Mouse (Mus musculus): ENCODE measurements around the gene Kcnd3. TPM values are rescaled to one million over a fixed set of nuclear protein-coding genes. Genes with fewer than 3 reads are reported as not detected.
A peak's percentile ranks its signal among the peaks of the same experiment; 100 is the strongest.

Kcnd3 gene
- polyA plus RNA-seq, 2 experiments, result 1.0 to 2.0 TPM

DNA sequence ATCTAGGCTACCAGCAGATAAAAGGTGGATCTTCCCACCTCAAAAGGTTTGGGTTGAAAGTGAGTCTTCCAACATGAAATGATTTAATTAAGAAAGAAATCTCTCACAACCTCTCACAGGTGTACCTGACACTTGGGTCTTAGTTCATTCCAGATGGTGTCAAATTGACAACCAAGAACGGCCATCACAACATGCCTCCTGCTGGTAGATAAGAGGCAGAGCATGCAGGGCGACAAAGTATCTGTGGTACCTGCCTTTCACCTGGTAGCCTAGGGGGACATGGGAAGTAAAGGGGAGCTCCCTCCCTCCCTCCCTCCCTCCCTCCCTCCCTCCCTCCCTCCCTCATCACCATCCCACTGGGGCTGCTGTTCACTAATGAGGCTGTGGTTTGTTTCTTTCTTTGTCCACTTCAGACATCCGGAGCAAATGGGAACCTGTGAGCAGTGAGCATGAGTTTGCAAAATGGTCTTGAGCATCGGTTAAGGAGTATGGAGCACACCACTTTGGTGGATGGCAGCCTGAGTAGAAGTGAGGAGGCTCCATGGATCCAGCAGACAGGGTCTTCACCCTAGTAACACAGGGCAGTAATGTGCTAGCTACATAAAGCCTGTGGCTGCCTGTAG, 11.1 kb upstream of the Kcnd3 start:
- no peak overlapping the region for H3K27ac ChIP-seq (replicated peaks; ENCODE audit: low read depth, low read length)
- H3K4me2 ChIP-seq (replicated peaks; ENCODE audit: low read depth, low read length, severe bottlenecking), result no peak overlapping the region
- H3K36me3 ChIP-seq (ENCODE audit: control insufficient read depth, insufficient read depth, low read length), result no peaks in the 10 kb centered on the region
- H3K9me3 ChIP-seq (ENCODE audit: control insufficient read depth, low read length), result no peaks in the 10 kb centered on the region
- ATAC-seq (ENCODE audit: low FRiP score, low read depth) (no peak), DNase-seq (ENCODE audit: low spot score) (no peak)
- TF ChIP-seq POLR2A (IDR thresholded peaks at IDR 0.05; ENCODE audit: borderline replicate concordance, extremely low read depth, insufficient read depth, insufficient read length), result no peak
- H3K9ac ChIP-seq (ENCODE audit: low read depth, low read length, severe bottlenecking), result no peak overlapping the region
- no peaks in the 10 kb centered on the region for H3K27me3 ChIP-seq (ENCODE audit: control insufficient read depth, insufficient read depth, low read length)
- H3K4me1 ChIP-seq (ENCODE audit: control insufficient read depth, insufficient read depth, low read length), result no peaks in the 10 kb centered on the region
- H3K4me3 ChIP-seq (replicated peaks; ENCODE audit: low read length), result no peak overlapping the region
- WGBS, result 46% methylated on average over 4 of the region's 4 CpGs

- whole genome bisulfite sequencing, result 2% methylated on average over 22 of the region's 22 CpGs
- ATAC-seq (ENCODE audit: low FRiP score, low read depth), result peak; percentile 16; the same call in 1 of the 2 replicates
- Histone ChIP-seq H3K27ac (replicated peaks; ENCODE audit: low read depth, low read length) (no peak overlapping the region), H3K9ac (ENCODE audit: low read depth, low read length, severe bottlenecking) (no peak overlapping the region), H3K27me3 (ENCODE audit: control insufficient read depth, insufficient read depth, low read length) (peaks cover 61% of the 10 kb centered on the region), H3K4me2 (replicated peaks; ENCODE audit: low read depth, low read length, severe bottlenecking) (peak overlapping the region; percentile 99), H3K9me3 (ENCODE audit: control insufficient read depth, low read length) (no peaks in the 10 kb centered on the region), H3K36me3 (ENCODE audit: control insufficient read depth, insufficient read depth, low read length) (no peaks in the 10 kb centered on the region), H3K4me1 (ENCODE audit: control insufficient read depth, insufficient read depth, low read length) (peaks cover 6% of the 10 kb centered on the region), H3K4me3 (replicated peaks; ENCODE audit: low read length) (peak overlapping the region; percentile 63)
- TF ChIP-seq POLR2A (IDR thresholded peaks at IDR 0.05; ENCODE audit: borderline replicate concordance, extremely low read depth, insufficient read depth, insufficient read length), result no peak
- DNase-seq (ENCODE audit: low spot score), result peak; percentile 4
Measured at GRCm38 (mm10) chr3:105450641-105451470, 1.3 kb upstream of the Kcnd3 start.

DNA sequence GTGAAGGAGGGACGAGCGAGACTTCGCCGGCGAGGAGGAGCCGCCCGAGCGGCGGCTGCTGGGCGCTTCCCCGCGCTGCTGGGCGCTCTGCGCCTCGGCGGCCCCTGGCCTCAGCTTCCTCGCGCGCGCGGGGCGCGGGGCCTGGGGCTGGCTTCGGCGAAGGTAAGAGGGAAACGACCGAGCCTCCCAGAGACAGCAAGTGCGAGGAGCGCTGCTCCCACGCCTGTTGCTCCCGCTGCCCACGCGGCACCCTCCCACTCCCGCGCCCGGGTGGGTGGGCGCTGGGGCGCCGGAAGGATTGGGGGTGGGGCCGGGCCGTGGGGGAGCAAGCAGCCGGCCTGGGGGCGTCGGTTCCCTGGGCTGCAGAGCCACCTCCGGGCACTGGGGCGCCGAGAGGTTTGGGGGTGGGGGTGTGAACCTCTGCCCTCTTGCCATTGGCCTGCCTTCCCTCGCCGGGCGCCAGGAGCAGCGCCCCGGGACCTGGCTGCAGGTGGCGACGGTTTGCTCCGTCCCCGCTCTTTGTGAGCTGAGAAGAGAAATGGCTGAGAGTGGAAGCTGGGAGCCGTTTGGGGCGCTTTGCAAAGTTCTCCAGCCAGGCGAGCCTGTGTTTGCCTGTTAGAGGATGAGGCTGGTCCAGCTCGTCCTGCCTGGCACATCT, 555 bp downstream of the Kcnd3 start:
- DNase-seq (ENCODE audit: low spot score) (peak; percentile 14), ATAC-seq (ENCODE audit: low FRiP score, low read depth) (0 out of 2 replicates have a peak, but pooled peaks have one; percentile 39)
- peaks cover 61% of the 10 kb centered on the region for H3K27me3 ChIP-seq (ENCODE audit: control insufficient read depth, insufficient read depth, low read length)
- peaks cover 6% of the 10 kb centered on the region for H3K4me1 ChIP-seq (ENCODE audit: control insufficient read depth, insufficient read depth, low read length)
- peak overlapping the region; percentile 65 for H3K9ac ChIP-seq (ENCODE audit: low read depth, low read length, severe bottlenecking)
- H3K36me3 ChIP-seq (ENCODE audit: control insufficient read depth, insufficient read depth, low read length), result no peaks in the 10 kb centered on the region
- no peak overlapping the region for H3K27ac ChIP-seq (replicated peaks; ENCODE audit: low read depth, low read length)
- under 1% methylated on average over 39 of the region's 60 CpGs for WGBS
- no peaks in the 10 kb centered on the region for H3K9me3 ChIP-seq (ENCODE audit: control insufficient read depth, low read length)
- TF ChIP-seq POLR2A (IDR thresholded peaks at IDR 0.05; ENCODE audit: borderline replicate concordance, extremely low read depth, insufficient read depth, insufficient read length), result no peak
- H3K4me3 ChIP-seq (replicated peaks; ENCODE audit: low read length), result peak overlapping the region; percentile 63
- peak overlapping the region; percentile 99 for H3K4me2 ChIP-seq (replicated peaks; ENCODE audit: low read depth, low read length, severe bottlenecking)

DNA sequence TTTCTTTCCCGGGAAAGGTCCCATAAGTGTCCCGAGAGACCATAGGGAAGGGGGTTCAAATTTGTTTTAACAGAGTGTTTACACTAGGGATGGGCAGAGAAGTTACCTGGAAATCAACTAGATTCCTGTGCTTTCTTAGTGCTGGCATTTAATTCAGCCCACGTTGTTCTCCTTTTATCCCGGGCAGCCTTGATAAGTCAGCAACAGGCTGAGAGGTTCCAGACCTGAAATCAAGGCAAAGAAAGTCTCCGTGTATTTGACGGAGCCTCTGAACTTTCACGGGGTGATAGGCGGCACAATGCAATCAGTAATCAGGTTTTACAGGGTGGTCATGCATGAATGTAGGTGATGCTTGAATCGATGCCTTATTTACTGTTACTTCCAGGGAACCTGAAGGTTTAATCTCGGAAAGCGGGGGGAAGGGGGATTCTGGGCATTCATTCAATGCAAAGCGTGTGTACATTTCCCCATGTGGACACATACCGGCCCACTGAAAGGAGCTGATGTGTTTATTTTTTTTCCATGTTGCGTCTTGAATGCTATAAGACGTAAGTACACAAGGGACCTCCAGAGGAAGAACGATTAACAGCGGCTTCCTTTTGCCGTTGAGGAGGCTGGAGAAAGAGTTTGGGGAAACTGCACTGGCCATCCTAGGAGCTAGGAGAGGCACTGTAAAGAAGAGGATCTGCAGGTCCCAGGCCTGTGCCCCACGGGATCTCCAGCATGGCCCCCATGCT, 1.3 kb downstream of the Kcnd3 start:
- DNase-seq (ENCODE audit: low spot score), result no peak

DNA sequence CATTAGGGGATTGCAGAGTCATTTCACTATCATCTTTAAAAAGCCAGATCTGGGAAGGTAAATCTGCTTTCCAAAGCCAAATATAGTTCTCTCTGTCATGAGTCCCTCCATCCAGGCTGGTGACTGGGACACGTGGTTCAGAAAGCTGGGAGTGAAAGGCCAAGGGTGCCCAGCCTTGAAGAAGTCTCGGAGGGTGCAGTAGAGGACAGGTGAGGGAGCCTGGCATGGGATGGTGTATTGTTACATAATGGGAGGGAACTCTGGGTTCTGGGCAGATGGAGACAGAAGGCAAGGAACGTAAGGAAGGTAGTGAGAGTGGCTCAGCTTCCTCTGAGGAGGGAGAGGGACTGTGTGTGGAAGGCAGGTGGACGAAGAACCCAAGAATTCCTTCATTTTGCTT, 5.5 kb downstream of the Kcnd3 start:
- WGBS, result 68% methylated on average over 4 of the region's 4 CpGs
- ATAC-seq (ENCODE audit: low FRiP score, low read depth) (no peak), DNase-seq (ENCODE audit: low spot score) (no peak)

More for the DNA sequence above, 1.3 kb downstream of the Kcnd3 start:
- H3K36me3 ChIP-seq (ENCODE audit: control insufficient read depth, insufficient read depth, low read length), result no peaks in the 10 kb centered on the region
- peaks cover 61% of the 10 kb centered on the region for H3K27me3 ChIP-seq (ENCODE audit: control insufficient read depth, insufficient read depth, low read length)
- 5% methylated on average over 19 of the region's 19 CpGs for WGBS
- H3K4me2 ChIP-seq (replicated peaks; ENCODE audit: low read depth, low read length, severe bottlenecking), result peak overlapping the region; percentile 99
- no peak for TF ChIP-seq POLR2A (IDR thresholded peaks at IDR 0.05; ENCODE audit: borderline replicate concordance, extremely low read depth, insufficient read depth, insufficient read length)
- peaks cover 6% of the 10 kb centered on the region for H3K4me1 ChIP-seq (ENCODE audit: control insufficient read depth, insufficient read depth, low read length)
- H3K4me3 ChIP-seq (replicated peaks; ENCODE audit: low read length), result peak overlapping the region; percentile 63
- H3K9ac ChIP-seq (ENCODE audit: low read depth, low read length, severe bottlenecking), result no peak overlapping the region
- ATAC-seq (ENCODE audit: low FRiP score, low read depth), result no peak
- no peaks in the 10 kb centered on the region for H3K9me3 ChIP-seq (ENCODE audit: control insufficient read depth, low read length)
- H3K27ac ChIP-seq (replicated peaks; ENCODE audit: low read depth, low read length), result no peak overlapping the region

More for the DNA sequence above, 5.5 kb downstream of the Kcnd3 start:
- H3K9ac ChIP-seq (ENCODE audit: low read depth, low read length, severe bottlenecking), result no peak overlapping the region
- no peak overlapping the region for H3K4me2 ChIP-seq (replicated peaks; ENCODE audit: low read depth, low read length, severe bottlenecking)
- peaks cover 23% of the 10 kb centered on the region for H3K27me3 ChIP-seq (ENCODE audit: control insufficient read depth, insufficient read depth, low read length)
- H3K36me3 ChIP-seq (ENCODE audit: control insufficient read depth, insufficient read depth, low read length), result no peaks in the 10 kb centered on the region
- H3K4me1 ChIP-seq (ENCODE audit: control insufficient read depth, insufficient read depth, low read length), result peaks cover 6% of the 10 kb centered on the region
- TF ChIP-seq POLR2A (IDR thresholded peaks at IDR 0.05; ENCODE audit: borderline replicate concordance, extremely low read depth, insufficient read depth, insufficient read length), result no peak
- H3K4me3 ChIP-seq (replicated peaks; ENCODE audit: low read length), result no peak overlapping the region
- H3K9me3 ChIP-seq (ENCODE audit: control insufficient read depth, low read length), result no peaks in the 10 kb centered on the region
- H3K27ac ChIP-seq (replicated peaks; ENCODE audit: low read depth, low read length), result no peak overlapping the region

All from limb, embryonic 14.5 days (tissue).